Mouse (Mus musculus) olfactory bulb, adult 2 months (tissue): ENCODE results near the gene Poll.
A peak's percentile ranks its signal among the peaks of the same experiment; 100 is the strongest.

ENCODE experiments used
- CTCF ChIP-seq: fragments of 200-500 bp; IDR thresholded peaks from 2 replicates; pipeline ENCODE4 v1.5.1; 2012; ENCODE audit warnings: low read depth, mild to moderate bottlenecking, low read length, moderate library complexity; ENCODE audit not compliant: insufficient read depth
- POLR2A ChIP-seq: fragments of 200-500 bp; IDR thresholded peaks from 2 replicates; pipeline ENCODE4 v1.6.1; 2012; ENCODE audit warnings: mild to moderate bottlenecking, low read depth, low read length, moderate library complexity; ENCODE audit not compliant: insufficient read depth

DNA sequence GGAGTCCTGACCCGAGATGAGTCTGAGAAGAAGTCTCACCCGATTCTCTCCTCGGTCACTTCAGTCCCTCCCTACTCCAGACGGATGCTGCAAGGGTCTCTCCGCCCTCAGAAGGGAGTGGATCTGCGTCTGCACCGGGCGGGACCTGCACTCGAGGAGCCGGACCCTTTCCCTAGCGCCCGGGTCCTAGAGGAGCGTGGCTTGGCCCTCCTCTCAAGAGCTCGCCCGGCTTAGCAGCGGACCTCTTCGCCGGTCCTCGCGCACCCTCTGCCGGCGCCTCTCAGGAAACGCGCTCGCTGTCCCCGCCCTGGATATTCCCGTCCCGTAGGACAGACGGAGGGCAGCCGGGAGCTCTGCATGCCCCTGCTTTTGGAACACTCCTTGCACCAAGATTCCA is 15.4 kb downstream of the Poll start:
- TF ChIP-seq CTCF (peak; percentile 96), POLR2A (no peak)
